Mouse (Mus musculus) hindbrain, embryonic 11.5 days (tissue): ENCODE data around the gene Isg20l2. TPM values are rescaled to one million over a fixed set of nuclear protein-coding genes. Genes with fewer than 3 reads are reported as not detected.
A peak's percentile ranks its signal among the peaks of the same experiment; 100 is the strongest.

ENCODE experiments used
- ATAC-seq: fragments of 200-750 bp; cut with Nextera tagmentation; 2 replicates; pipeline ENCODE4 v1.8.0; 2017; ENCODE audit warnings: mild to moderate bottlenecking, moderate TSS enrichment, moderate library complexity; ENCODE audit not compliant: low FRiP score
- DNase-seq: peaks from one replicate; pipeline ENCODE4 v3.0.0-alpha.2; 2015; ENCODE audit warnings: low spot score
- H3K27ac ChIP-seq: fragments of 300-500 bp; sonication (generic); 2 replicates; pipeline ENCODE4 v1.5.1; 2014; ENCODE audit warnings: mild to moderate bottlenecking, low read depth, low read length
- H3K27me3 ChIP-seq: fragments of 300-500 bp; sonication (generic); 2 replicates; pipeline ENCODE4 v1.6.1; 2014; ENCODE audit warnings: mild to moderate bottlenecking, low read length, moderate library complexity, mixed read lengths; ENCODE audit not compliant: control insufficient read depth, insufficient read depth
- H3K36me3 ChIP-seq: fragments of 300-500 bp; sonication (generic); 2 replicates; pipeline ENCODE4 v1.6.1; 2014; ENCODE audit warnings: mild to moderate bottlenecking, low read length, moderate library complexity, mixed read lengths; ENCODE audit not compliant: control insufficient read depth, insufficient read depth
- H3K4me1 ChIP-seq: fragments of 300-500 bp; sonication (generic); replicated peaks from 2 replicates; pipeline ENCODE4 v1.6.1; 2014; ENCODE audit warnings: low read length, mixed read lengths; ENCODE audit not compliant: control insufficient read depth, insufficient read depth
- H3K4me2 ChIP-seq: fragments of 300-500 bp; sonication (generic); replicated peaks from 2 replicates; pipeline ENCODE4 v1.6.1; 2014; ENCODE audit warnings: mild to moderate bottlenecking, low read depth, low read length
- H3K4me3 ChIP-seq: fragments of 300-500 bp; sonication (generic); 2 replicates; pipeline ENCODE4 v1.5.1; 2014; ENCODE audit warnings: low read depth, low read length
- H3K9ac ChIP-seq: fragments of 300-500 bp; sonication (generic); 2 replicates; pipeline ENCODE4 v1.6.1; 2014; ENCODE audit warnings: low read depth, low read length
- H3K9me3 ChIP-seq: fragments of 300-500 bp; sonication (generic); 2 replicates; pipeline ENCODE4 v1.6.1; 2016; ENCODE audit warnings: low read length; ENCODE audit not compliant: control insufficient read depth
- WGBS: fragments of 180-500 bp; shearing (Covaris S2); extraction: QIAGEN DNeasy Blood & Tissue Kit; methylation state at CpG from one replicate; pipeline ENCODE4 v1.1.7; 2014; 5-methylcytosine and 5-hydroxymethylcytosine counted together
- polyA plus RNA-seq: library from polyadenylated mRNA; unstranded; fragments of >200 nt; fragmentation: Nextera tagmentation; extraction: Ambion mirVana; gene quantifications from 2 replicates; pipeline ENCODE4 v1.2.1, GENCODE M21; 2014

Isg20l2 gene
- polyA plus RNA-seq, 1 experiment from 2014 or later, result 42.5 TPM

- Histone ChIP-seq H3K4me2 (no peak overlapping the region), H3K27me3 (no peaks in the 10 kb centered on the region), H3K9me3 (no peaks in the 10 kb centered on the region), H3K4me1 (peaks cover 16% of the 10 kb centered on the region), H3K36me3 (no peaks in the 10 kb centered on the region), H3K9ac (no peak overlapping the region), H3K4me3 (no peak overlapping the region), H3K27ac (peak overlapping the region; percentile 43; the same call in 1 of the 2 replicates)
- DNase-seq (no peak), ATAC-seq (no peak)
- WGBS, result 7% methylated on average over 4 of the region's 4 CpGs
Observed at GRCm38 (mm10) chr3:87958476-87958875, 28.4 kb downstream of the Isg20l2 start.

DNA sequence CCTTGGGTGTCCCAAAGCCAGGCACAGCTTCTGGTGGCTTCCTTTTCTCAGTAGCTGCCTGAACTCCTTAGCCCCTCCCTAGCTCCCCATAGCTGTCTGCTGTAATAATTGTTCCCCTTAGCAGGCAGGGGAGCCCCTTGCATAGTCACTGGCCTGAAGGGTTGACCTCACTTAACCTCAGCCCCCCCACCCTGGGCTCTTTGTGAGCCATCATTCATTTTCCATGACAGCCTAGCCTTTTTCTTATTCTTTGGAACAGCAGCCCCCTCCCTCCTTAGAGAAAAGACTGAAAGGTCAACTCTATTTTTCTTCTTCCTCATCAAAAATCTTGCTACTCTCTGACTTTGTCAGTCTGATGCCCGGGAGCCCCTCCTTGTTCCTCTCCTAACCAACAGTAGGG is 28.9 kb downstream of the Isg20l2 start:
- peaks cover 16% of the 10 kb centered on the region for H3K4me1 ChIP-seq

DNA sequence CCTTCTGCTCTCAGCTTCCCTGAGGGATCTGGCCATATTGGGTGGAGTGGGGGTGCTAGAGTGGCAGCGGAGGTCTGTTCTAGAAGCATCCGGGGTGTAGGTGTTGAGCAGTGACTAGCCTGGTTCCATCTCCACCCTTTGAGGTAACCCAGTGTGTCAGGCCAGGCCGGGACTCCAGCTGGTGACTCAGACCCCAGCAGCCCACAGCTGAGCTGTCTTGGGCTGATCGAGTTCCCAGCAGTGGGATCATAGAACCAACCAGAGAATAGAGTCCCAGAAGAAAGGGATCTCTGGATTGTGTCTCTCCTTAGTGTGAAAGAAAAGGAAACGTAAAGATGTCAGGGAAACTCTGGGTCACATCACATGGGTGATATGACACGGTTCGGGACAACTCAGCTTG is 29.3 kb downstream of the Isg20l2 start:
- Histone ChIP-seq H3K9ac (no peak overlapping the region), H3K4me2 (no peak overlapping the region), H3K36me3 (no peaks in the 10 kb centered on the region), H3K27me3 (no peaks in the 10 kb centered on the region), H3K9me3 (no peaks in the 10 kb centered on the region), H3K4me3 (no peak overlapping the region), H3K27ac (peak overlapping the region; percentile 97; the same call in 1 of the 2 replicates), H3K4me1 (peaks cover 16% of the 10 kb centered on the region)
- no peak for DNase-seq
- no peak for ATAC-seq
- 31% methylated on average over 7 of the region's 7 CpGs for WGBS

More for the DNA sequence above, 28.9 kb downstream of the Isg20l2 start:
- no peaks in the 10 kb centered on the region for H3K27me3 ChIP-seq
- DNase-seq, result peak; percentile 53
- H3K4me2 ChIP-seq, result no peak overlapping the region
- no peaks in the 10 kb centered on the region for H3K9me3 ChIP-seq
- 0% methylated on average over 1 of the region's 1 CpGs for WGBS
- H3K36me3 ChIP-seq, result no peaks in the 10 kb centered on the region
- no peak overlapping the region for H3K9ac ChIP-seq
- peak overlapping the region; percentile 97 for H3K27ac ChIP-seq
- H3K4me3 ChIP-seq, result no peak overlapping the region
- no peak for ATAC-seq

- DNase-seq (no peak), ATAC-seq (no peak)
- 1% methylated on average over 10 of the region's 10 CpGs for WGBS
- Histone ChIP-seq H3K9me3 (no peaks in the 10 kb centered on the region), H3K9ac (peak overlapping the region; percentile 67), H3K4me3 (peak overlapping the region; percentile 31), H3K4me2 (peak overlapping the region; percentile 56), H3K27ac (peak overlapping the region; percentile 97), H3K27me3 (no peaks in the 10 kb centered on the region), H3K36me3 (no peaks in the 10 kb centered on the region), H3K4me1 (peaks cover 16% of the 10 kb centered on the region)
Observed at GRCm38 (mm10) chr3:87960191-87960585, 30.1 kb downstream of the Isg20l2 start.

- H3K4me3 ChIP-seq, result peak overlapping the region; percentile 31
- H3K4me1 ChIP-seq, result peaks cover 16% of the 10 kb centered on the region
- H3K36me3 ChIP-seq, result no peaks in the 10 kb centered on the region
- H3K9me3 ChIP-seq, result no peaks in the 10 kb centered on the region
- peak overlapping the region; percentile 56 for H3K4me2 ChIP-seq
- DNase-seq (peak; percentile 94), ATAC-seq (peak; percentile 96)
- H3K9ac ChIP-seq, result peak overlapping the region; percentile 67
- H3K27me3 ChIP-seq, result no peaks in the 10 kb centered on the region
- 0% methylated on average over 27 of the region's 27 CpGs for WGBS
- H3K27ac ChIP-seq, result peak overlapping the region; percentile 97
Observed at GRCm38 (mm10) chr3:87960586-87961191, 30.6 kb downstream of the Isg20l2 start.

- peaks cover 12% of the 10 kb centered on the region for H3K4me1 ChIP-seq
- ATAC-seq (no peak), DNase-seq (peak; percentile 85)
- no peak overlapping the region for H3K27ac ChIP-seq
- H3K36me3 ChIP-seq, result no peaks in the 10 kb centered on the region
- H3K9me3 ChIP-seq, result no peaks in the 10 kb centered on the region
- peak overlapping the region; percentile 94 for H3K4me2 ChIP-seq
- peak overlapping the region; percentile 3; the same call in 1 of the 2 replicates for H3K9ac ChIP-seq
- H3K4me3 ChIP-seq, result peak overlapping the region; percentile 86
- H3K27me3 ChIP-seq, result no peaks in the 10 kb centered on the region
- WGBS, result under 1% methylated on average over 21 of the region's 21 CpGs
Observed at GRCm38 (mm10) chr3:87970184-87970938, 40.2 kb downstream of the Isg20l2 start.

GRCm38 (mm10) chr3:87970939-87971488 is 40.9 kb downstream of the Isg20l2 start, which contains the start of gene Nes:
Gene Nes (plus strand): TSS chr3:87971078.
- Histone ChIP-seq H3K4me1 (peaks cover 13% of the 10 kb centered on the region), H3K27ac (peak within 1 kb of the TSS; percentile 97), H3K4me3 (peak within 1 kb of the TSS; percentile 86), H3K27me3 (no peaks in the 10 kb centered on the region), H3K9me3 (no peaks in the 10 kb centered on the region), H3K4me2 (peak within 1 kb of the TSS; percentile 94), H3K9ac (peak within 1 kb of the TSS; percentile 92), H3K36me3 (no peaks in the 10 kb centered on the region)
- WGBS, result under 1% methylated on average over 44 of the region's 44 CpGs
- peak; percentile 91 for DNase-seq
- ATAC-seq, result peak; percentile 61

DNA sequence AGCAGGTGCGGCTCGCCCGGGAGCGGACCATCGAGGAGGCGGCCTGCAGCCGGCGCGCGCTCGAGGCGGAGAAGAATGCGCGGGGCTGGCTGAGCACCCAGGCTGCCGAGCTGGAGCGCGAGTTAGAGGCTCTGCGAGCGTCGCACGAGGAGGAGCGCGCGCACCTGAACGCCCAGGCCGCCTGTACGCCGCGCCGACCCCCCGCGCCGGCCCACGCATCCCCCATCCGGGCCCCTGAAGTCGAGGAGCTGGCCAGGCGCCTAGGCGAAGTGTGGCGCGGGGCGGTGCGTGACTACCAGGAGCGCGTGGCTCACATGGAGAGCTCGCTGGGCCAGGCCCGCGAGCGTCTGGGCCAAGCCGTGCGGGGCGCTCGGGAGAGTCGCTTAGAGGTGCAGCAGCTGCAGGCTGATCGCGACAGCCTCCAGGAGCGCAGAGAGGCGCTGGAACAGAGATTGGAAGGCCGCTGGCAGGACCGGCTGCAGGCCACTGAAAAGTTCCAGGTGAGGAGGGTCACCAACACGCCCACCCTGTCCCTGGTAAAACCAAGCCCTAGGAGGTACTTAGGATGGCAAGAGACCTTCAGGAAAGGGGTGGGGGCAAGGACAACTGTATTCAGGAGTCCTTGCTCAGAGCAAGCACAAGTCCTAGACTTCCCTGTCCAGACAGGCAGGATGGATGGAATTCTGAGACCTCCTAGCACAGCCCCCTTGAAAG is 41.5 kb downstream of the Isg20l2 start:
- Histone ChIP-seq H3K4me3 (peak overlapping the region; percentile 86), H3K4me1 (peaks cover 13% of the 10 kb centered on the region), H3K27ac (peak overlapping the region; percentile 97), H3K27me3 (no peaks in the 10 kb centered on the region), H3K9me3 (no peaks in the 10 kb centered on the region), H3K9ac (peak overlapping the region; percentile 92), H3K36me3 (no peaks in the 10 kb centered on the region), H3K4me2 (peak overlapping the region; percentile 94)
- peak; percentile 71 for DNase-seq
- WGBS, result under 1% methylated on average over 55 of the region's 60 CpGs
- ATAC-seq, result no peak
